14 mouse cellular contexts compared by ENCODE assay signal in the genomic region with DNA sequence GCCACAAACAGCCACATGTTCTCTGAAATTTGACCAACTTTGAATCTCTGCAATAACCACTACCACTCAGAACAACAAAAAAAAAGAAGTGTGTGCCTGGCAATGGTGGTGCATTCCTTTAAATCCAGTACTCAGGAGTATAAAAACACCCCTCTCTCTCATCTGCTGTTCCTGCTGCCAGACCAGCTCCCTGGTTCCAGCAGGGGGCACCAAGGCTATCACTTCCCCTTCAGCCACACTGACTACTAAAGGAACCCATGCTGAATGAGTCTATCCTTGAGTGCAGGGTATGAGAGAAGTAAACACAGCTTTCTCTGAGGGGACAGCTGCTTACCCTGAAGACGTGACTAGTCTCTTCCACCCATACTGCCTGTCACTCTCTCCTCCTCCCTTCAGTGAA.
DNase-seq lines count a peak whose midpoint lies in the region; ATAC-seq and TF ChIP-seq lines count a peak whose summit lies in the region.
"Had no signal": no experiment of that assay in that cellular context is flagged by ENCODE, and none has a peak within 500 bp of the region (broad histone marks: within the 10 kb centered on the region; RNA-seq: fewer than 3 reads in every experiment).

No protein-coding gene starts in this region.

- H3K9me3 ChIP-seq in lung, embryonic 14.5 days (ENCODE audit: low read depth, low read length) = no peaks in the 10 kb centered on the region
- no peaks in the 10 kb centered on the region for H3K9me3 ChIP-seq in CH12.LX (replicated peaks; ENCODE audit: low read length)
- H3K9me3 ChIP-seq: G1E had no signal

- H3K4me1 ChIP-seq in heart, adult 2 months (ENCODE audit: control insufficient read depth, insufficient read depth, low read length) = no peaks in the 10 kb centered on the region
- H3K4me1 ChIP-seq in lung, embryonic 14.5 days (ENCODE audit: insufficient read depth) = no peaks in the 10 kb centered on the region
- peaks cover 0 to 8% of the 10 kb centered on the region in 2 experiments; a peak in 2 of 4 replicates for H3K4me1 ChIP-seq in CH12.LX (ENCODE audit: control insufficient read depth in 1 of 2, insufficient read depth in 2 of 2)
- no peaks in the 10 kb centered on the region for H3K4me1 ChIP-seq in cortical plate, adult 2 months (ENCODE audit: control insufficient read depth, insufficient read depth, low read length)
- H3K4me1 ChIP-seq: limb, embryonic 15.5 days had no signal

- peak; percentile 35 for TF ChIP-seq CTCF in heart, adult 2 months (IDR thresholded peaks at IDR 0.05)
- TF ChIP-seq CTCF in lung, embryonic 14.5 days (IDR thresholded peaks at IDR 0.05; ENCODE audit: low read depth) = peak; percentile 39; the same call in 1 of the 2 replicates
- TF ChIP-seq CTCF in CH12.LX (conservative IDR thresholded peaks at IDR 0.05 in 1 of 2, IDR thresholded peaks at IDR 0.05 in 1 of 2; ENCODE audit: low read depth in 2 of 2, low read length in 2 of 2) = peak; percentile 23 to 61; a peak in 3 of 4 replicates
- TF ChIP-seq CTCF in cortical plate, adult 2 months (IDR thresholded peaks at IDR 0.05; ENCODE audit: extremely low read depth, insufficient read depth, low read length) = peak; percentile 15; the same call in 1 of the 2 replicates

- intact Hi-C loops in heart, adult 2 months (cut with DNase I) = no loop called here

- H3K27me3 ChIP-seq in heart, adult 2 months (ENCODE audit: control insufficient read depth, insufficient read depth, low read length) = no peaks in the 10 kb centered on the region
- H3K27me3 ChIP-seq in lung, embryonic 14.5 days (ENCODE audit: insufficient read depth, low read length) = no peaks in the 10 kb centered on the region
- peaks cover 52% of the 10 kb centered on the region for H3K27me3 ChIP-seq in CH12.LX (replicated peaks)
- H3K27me3 ChIP-seq: limb, embryonic 15.5 days had no signal

- no peak for DNase-seq in heart, adult 2 months
- no peak for DNase-seq in heart, adult 8-10 months (ENCODE audit: low spot score)
- peak; percentile 20 for DNase-seq in lung, embryonic 14.5 days
- no peak for DNase-seq in lung, postnatal 10 days
- no peak for DNase-seq in CH12.LX (ENCODE audit: extremely low read depth)
- DNase-seq in urinary bladder, postnatal 4 days (ENCODE audit: low spot score in 2 of 2) = no peak
- no peak for DNase-seq in adrenal gland, postnatal 25 days
- DNase-seq: adrenal gland, postnatal 10 days; heart, postnatal 14 days; kidney, adult 11 months had no signal

- no peak for TF ChIP-seq POLR2A in heart, adult 2 months (IDR thresholded peaks at IDR 0.05; ENCODE audit: insufficient read depth, low read depth, low read length)
- TF ChIP-seq POLR2A in CH12.LX (IDR thresholded peaks at IDR 0.05; ENCODE audit: low read depth, low read length) = no peak
- TF ChIP-seq POLR2A in cortical plate, adult 2 months (IDR thresholded peaks at IDR 0.05; ENCODE audit: extremely low read depth, insufficient read depth, low read length) = no peak

- no peaks in the 10 kb centered on the region for H3K36me3 ChIP-seq in heart, adult 2 months (ENCODE audit: control insufficient read depth, insufficient read depth, low read length)
- H3K36me3 ChIP-seq in lung, embryonic 14.5 days (ENCODE audit: insufficient read depth) = no peaks in the 10 kb centered on the region
- peaks cover 0 to 8% of the 10 kb centered on the region in 2 experiments for H3K36me3 ChIP-seq in CH12.LX (replicated peaks in 1 of 2; ENCODE audit: control insufficient read depth in 1 of 2, insufficient read depth in 1 of 2, low read length in 1 of 2)
- H3K36me3 ChIP-seq: G1E; limb, embryonic 15.5 days had no signal

- no peak for TF ChIP-seq EP300 in heart, adult 2 months (IDR thresholded peaks at IDR 0.05; ENCODE audit: insufficient read depth, low read depth, low read length)
- TF ChIP-seq EP300 in CH12.LX (IDR thresholded peaks at IDR 0.05; ENCODE audit: low read length) = no peak

- no peak overlapping the region for H3K4me3 ChIP-seq in heart, adult 2 months
- H3K4me3 ChIP-seq in lung, embryonic 14.5 days (ENCODE audit: low read depth, low read length) = no peak overlapping the region
- H3K4me3 ChIP-seq in CH12.LX (replicated peaks in 1 of 3; ENCODE audit: low read depth in 2 of 3, low read length in 2 of 3, poor library complexity in 1 of 3) = no peak overlapping the region
- H3K4me3 ChIP-seq in cortical plate, adult 2 months (ENCODE audit: insufficient read depth, low read length) = no peak overlapping the region
- H3K4me3 ChIP-seq: limb, embryonic 15.5 days had no signal

- TF ChIP-seq RAD21 in CH12.LX (IDR thresholded peaks at IDR 0.05; ENCODE audit: low read depth, low read length) = peak; percentile 4

- dilution Hi-C loops in CH12.LX (cut with MboI; ENCODE audit: extremely low pct_ligation_motif_present, extremely low pct_unique_long_range_greater_than_20kb, low sequenced_read_pairs) = no loop called here

- H3K79me2 ChIP-seq in heart, adult 2 months (replicated peaks; ENCODE audit: control insufficient read depth, insufficient read depth, low read length) = no peaks in the 10 kb centered on the region
- H3K79me2 ChIP-seq in CH12.LX (replicated peaks; ENCODE audit: control insufficient read depth, extremely low read depth, insufficient read depth, poor library complexity, severe bottlenecking) = no peaks in the 10 kb centered on the region

- no peak overlapping the region for H3K9ac ChIP-seq in heart, adult 2 months (ENCODE audit: low read depth, low read length)
- no peak overlapping the region for H3K9ac ChIP-seq in lung, embryonic 14.5 days
- H3K9ac ChIP-seq in CH12.LX (ENCODE audit: insufficient read depth, low read depth) = no peak overlapping the region
- H3K9ac ChIP-seq: limb, embryonic 15.5 days had no signal

- no peak overlapping the region for H3K4me2 ChIP-seq in lung, embryonic 14.5 days
- H3K4me2 ChIP-seq in CH12.LX (ENCODE audit: insufficient read depth, low read depth, poor library complexity, severe bottlenecking) = no peak overlapping the region
- H3K4me2 ChIP-seq: limb, embryonic 15.5 days; midbrain, embryonic 11.5 days had no signal

- 69% methylated on average over 1 of the region's 1 CpGs for WGBS in heart, adult 2 months
- WGBS in lung, embryonic 14.5 days = 19% methylated on average over 1 of the region's 1 CpGs

- no peak overlapping the region for H3K27ac ChIP-seq in heart, adult 2 months
- no peak overlapping the region for H3K27ac ChIP-seq in lung, embryonic 14.5 days (ENCODE audit: low read depth)
- H3K27ac ChIP-seq in CH12.LX (ENCODE audit: insufficient read depth, low read depth) = no peak overlapping the region
- no peak overlapping the region for H3K27ac ChIP-seq in cortical plate, adult 2 months (ENCODE audit: insufficient read depth, low read length)
- H3K27ac ChIP-seq: limb, embryonic 15.5 days had no signal

- in situ Hi-C loops in CH12.LX (cut with MboI; ENCODE audit: low pct_ligation_motif_present, low pct_unique_long_range_greater_than_20kb, low sequenced_read_pairs) = no loop called here

- no peak for ATAC-seq in lung, embryonic 14.5 days (ENCODE audit: insufficient read depth)

TF ChIP-seq in CH12.LX, 34 proteins besides CTCF, POLR2A, EP300 and RAD21:
- TF ChIP-seq SMC3 (IDR thresholded peaks at IDR 0.05; ENCODE audit: low read depth, low read length) (peak; percentile 36), TBP (conservative IDR thresholded peaks at IDR 0.05; ENCODE audit: low read depth, low read length) (no peak)
